Comparison of ENCODE assay signal across 29 mouse cellular contexts in genomic region chr5:77748933-77749332, GRCm38 (mm10).
"Had no signal": no experiment of that assay in that cellular context is flagged by ENCODE, and none has a peak within 500 bp of the region (broad histone marks: within the 10 kb centered on the region; RNA-seq: fewer than 3 reads in every experiment).

No protein-coding gene starts in this region.

- H3K27ac ChIP-seq: embryonic facial prominence, embryonic 10.5 days; embryonic facial prominence, embryonic 12.5 days; embryonic facial prominence, embryonic 13.5 days; embryonic facial prominence, embryonic 15.5 days; forebrain, embryonic 10.5 days; forebrain, embryonic 12.5 days; forebrain, embryonic 13.5 days; forebrain, embryonic 15.5 days; gastrocnemius, adult 2 months; heart, adult 2 months had no signal

- H3K4me2 ChIP-seq: embryonic facial prominence, embryonic 12.5 days; embryonic facial prominence, embryonic 13.5 days; embryonic facial prominence, embryonic 15.5 days; forebrain, embryonic 12.5 days; forebrain, embryonic 13.5 days; forebrain, embryonic 15.5 days had no signal

- ATAC-seq: forebrain, embryonic 13.5 days; forebrain, embryonic 14.5 days; forebrain, embryonic 15.5 days; forebrain, embryonic 16.5 days; forebrain, postnatal 0 days had no signal

- H3K27me3 ChIP-seq: embryonic facial prominence, embryonic 12.5 days; embryonic facial prominence, embryonic 13.5 days; embryonic facial prominence, embryonic 15.5 days; forebrain, embryonic 12.5 days; forebrain, embryonic 13.5 days; forebrain, embryonic 15.5 days had no signal

- H3K9ac ChIP-seq: embryonic facial prominence, embryonic 12.5 days; embryonic facial prominence, embryonic 13.5 days; embryonic facial prominence, embryonic 15.5 days; forebrain, embryonic 12.5 days; forebrain, embryonic 13.5 days; forebrain, embryonic 15.5 days; forebrain, postnatal 0 days had no signal

- H3K9me3 ChIP-seq: embryonic facial prominence, embryonic 10.5 days; embryonic facial prominence, embryonic 12.5 days; embryonic facial prominence, embryonic 13.5 days; embryonic facial prominence, embryonic 15.5 days; forebrain, embryonic 10.5 days; forebrain, embryonic 12.5 days; forebrain, embryonic 13.5 days; forebrain, embryonic 15.5 days had no signal

- H3K4me3 ChIP-seq: embryonic facial prominence, embryonic 10.5 days; embryonic facial prominence, embryonic 12.5 days; embryonic facial prominence, embryonic 13.5 days; embryonic facial prominence, embryonic 15.5 days; erythroblast, embryonic 14.5 days; forebrain, embryonic 10.5 days; forebrain, embryonic 12.5 days; forebrain, embryonic 13.5 days; forebrain, embryonic 15.5 days; gastrocnemius, adult 2 months; heart, adult 2 months had no signal

- H3K36me3 ChIP-seq: embryonic facial prominence, embryonic 10.5 days; embryonic facial prominence, embryonic 12.5 days; embryonic facial prominence, embryonic 13.5 days; embryonic facial prominence, embryonic 15.5 days; forebrain, embryonic 10.5 days; forebrain, embryonic 12.5 days; forebrain, embryonic 15.5 days had no signal

- DNase-seq: cerebellum, adult 2 months; cerebellum, adult 8-10 months; cerebellum, adult 9-10 months; cerebellum, adult 9-11 months; cerebellum, postnatal 10 days; cerebellum, postnatal 14 days; cerebellum, postnatal 25 days; cerebellum, postnatal 36 days; embryo, embryonic 11 days; forebrain, postnatal 0 days; gastrocnemius, adult 2 months; gastrocnemius, postnatal 10 days; gastrocnemius, postnatal 14 days; gastrocnemius, postnatal 25 days; gastrocnemius, postnatal 36 days; heart, adult 11 months; heart, adult 18-20 months; heart, adult 2 months had no signal

- H3K4me1 ChIP-seq: embryonic facial prominence, embryonic 10.5 days; embryonic facial prominence, embryonic 12.5 days; embryonic facial prominence, embryonic 13.5 days; embryonic facial prominence, embryonic 15.5 days; forebrain, embryonic 10.5 days; forebrain, embryonic 12.5 days; forebrain, embryonic 15.5 days had no signal
